Mouse (Mus musculus) gastrocnemius, postnatal 36 days (tissue): Measurements from ENCODE around the gene Ppp4r4. TPM values are rescaled to one million over a fixed set of nuclear protein-coding genes. Genes with fewer than 3 reads are reported as not detected.
"Not testable (repeated sequence)": the region's sequence is repeated elsewhere in the genome, so short reads cannot be mapped to it uniquely, and the experiment has no call there.

Experiments used
- DNase-seq, 2 experiments: peaks; one replicate each; pipeline ENCODE4 v3.0.0; 2022
- intact Hi-C: fragments of 180-260 bp; cut with DNase I; formaldehyde crosslinking; loops from one replicate; pipeline ENCODE4 v1.15.1; 2025
- total RNA-seq, 2 experiments: library from RNA; stranded (reverse); gene quantifications; 2 replicates each; pipeline ENCODE4 v1.2.3; 2021

The Ppp4r4 gene
- total RNA-seq, 2 experiments from 2014 or later, result 0.15 to 0.25 TPM

DNA sequence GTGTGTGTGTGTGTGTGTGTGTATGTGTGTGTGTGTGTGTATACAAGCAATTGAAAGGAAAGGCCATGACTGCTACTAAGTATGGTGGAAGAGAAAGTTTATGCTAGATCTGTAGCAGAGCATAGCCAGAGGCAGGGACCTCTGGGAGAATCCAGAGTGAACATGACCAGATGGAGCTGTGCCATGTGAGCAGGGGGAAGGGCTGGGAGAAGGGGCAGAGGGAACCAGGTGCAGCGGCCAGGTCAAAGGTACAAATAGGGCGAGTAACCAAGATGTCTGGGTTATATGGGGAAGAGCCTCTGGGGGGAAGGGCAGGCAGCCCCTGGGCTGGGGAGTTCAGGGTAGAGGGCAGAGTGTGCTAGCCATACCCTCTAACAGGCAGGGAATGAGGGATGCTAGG, 1.5 kb upstream of the Ppp4r4 start:
- DNase-seq, result no peak
- intact Hi-C loops, result no loop called here

DNA sequence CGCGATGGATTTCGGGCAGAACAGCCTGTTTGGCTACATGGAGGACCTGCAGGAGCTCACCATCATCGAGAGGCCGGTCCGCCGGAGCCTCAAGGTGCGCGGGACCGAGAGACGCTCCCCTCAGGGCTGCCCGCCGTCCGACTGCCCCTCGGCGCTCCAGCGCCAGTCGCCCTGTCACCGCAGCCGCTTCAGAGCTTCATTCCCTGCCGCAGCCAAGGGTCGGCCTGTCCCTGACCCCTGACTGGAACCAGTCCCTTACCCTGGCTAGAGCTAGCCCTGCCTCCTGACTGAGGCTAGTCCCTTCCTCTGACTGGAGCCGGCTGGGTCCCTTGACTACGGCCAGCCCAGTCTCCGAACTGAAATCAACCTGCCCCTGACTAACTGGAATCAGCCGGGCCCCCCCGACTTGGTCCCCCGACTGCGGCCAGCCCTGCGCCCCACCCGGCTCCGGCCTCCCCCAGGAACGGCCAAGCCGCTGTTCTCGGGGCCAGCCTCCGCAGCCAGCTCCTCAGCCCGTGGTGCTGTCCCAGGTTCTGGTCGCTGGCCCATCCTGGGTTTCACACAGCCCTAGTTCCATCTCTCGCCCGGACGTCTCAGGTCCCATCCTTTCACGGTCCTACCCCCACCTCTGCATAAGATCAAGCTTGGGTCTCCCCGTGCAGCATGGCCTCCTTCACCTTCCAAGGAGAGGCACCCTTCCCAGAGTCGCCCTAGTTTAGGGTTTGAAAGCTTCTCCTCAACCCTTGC, 739 bp downstream of the Ppp4r4 start:
- DNase-seq, result peak; percentile 9 to 22
- intact Hi-C loops, result no loop called here

DNA sequence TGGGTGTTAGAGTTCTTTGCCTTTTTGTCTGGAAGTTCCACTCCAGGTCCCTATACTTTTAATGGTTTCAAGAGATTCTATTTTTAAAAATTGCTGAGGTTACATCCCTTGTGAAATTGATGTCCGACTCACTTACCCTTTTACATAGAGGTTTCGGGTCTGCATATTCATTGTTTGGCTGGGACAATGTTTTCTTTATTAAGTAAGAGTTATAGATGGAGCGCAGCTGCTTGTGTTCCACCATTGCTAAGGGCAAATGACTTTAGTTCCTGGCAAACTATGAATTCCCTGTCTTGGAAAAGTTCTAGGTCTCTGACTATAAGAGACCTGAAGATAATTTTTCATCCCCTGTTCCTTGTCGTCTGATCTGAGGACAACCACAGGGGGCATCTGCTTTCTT, 8.3 kb downstream of the Ppp4r4 start:
- intact Hi-C loops, result loop anchor here (10.0 kb wide), 1 partner anchor 164 kb away; no protein-coding TSS in a partner anchor
- no peak for DNase-seq

DNA sequence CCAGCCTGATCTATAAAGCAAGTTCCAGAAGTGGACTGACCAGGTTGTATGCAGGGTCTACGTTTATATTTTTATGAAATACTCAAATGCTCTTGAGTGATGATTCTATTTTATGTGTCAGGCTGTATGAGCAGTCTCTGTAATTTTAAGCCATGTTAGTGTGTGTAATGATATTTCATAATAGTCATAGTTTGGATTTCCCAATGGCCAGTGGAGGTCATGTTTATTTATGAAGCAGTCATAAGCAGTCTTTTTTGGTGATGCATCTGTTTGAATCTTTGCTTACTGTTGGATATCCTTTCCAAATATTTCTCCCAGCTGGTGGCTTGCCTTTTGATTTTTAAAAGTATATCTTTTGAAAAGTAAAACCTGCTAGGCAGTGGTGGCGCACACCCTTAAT, 11.3 kb downstream of the Ppp4r4 start:
- intact Hi-C loops, result loop anchor here (10.0 kb wide), 1 partner anchor 161 kb away; no protein-coding TSS in a partner anchor

DNA sequence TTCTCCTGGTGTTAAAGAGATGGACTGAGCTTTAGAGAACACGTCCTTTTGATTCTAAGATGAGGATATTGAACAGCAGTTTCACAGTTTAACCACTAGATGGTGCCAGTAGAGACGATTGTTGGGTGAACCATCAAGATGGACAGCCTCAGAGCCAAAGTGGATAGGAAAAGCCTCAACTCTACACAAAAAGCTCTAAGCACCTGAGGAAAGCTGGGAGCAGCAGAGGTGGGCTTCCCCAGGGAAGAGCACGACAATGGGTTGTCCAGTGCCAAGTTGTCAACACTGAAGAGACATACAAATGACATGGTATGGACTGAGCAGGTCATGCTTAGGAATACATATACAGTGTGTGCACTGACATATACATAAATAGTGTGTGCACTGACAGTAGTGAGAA, 12.1 kb downstream of the Ppp4r4 start:
- intact Hi-C loops, result loop anchor here (2.0 to 10.0 kb wide), 2 partner anchors 99 to 161 kb away; no protein-coding TSS in a partner anchor
- DNase-seq, result no peak

More for the DNA sequence above, 11.3 kb downstream of the Ppp4r4 start:
- DNase-seq, result no peak

DNA sequence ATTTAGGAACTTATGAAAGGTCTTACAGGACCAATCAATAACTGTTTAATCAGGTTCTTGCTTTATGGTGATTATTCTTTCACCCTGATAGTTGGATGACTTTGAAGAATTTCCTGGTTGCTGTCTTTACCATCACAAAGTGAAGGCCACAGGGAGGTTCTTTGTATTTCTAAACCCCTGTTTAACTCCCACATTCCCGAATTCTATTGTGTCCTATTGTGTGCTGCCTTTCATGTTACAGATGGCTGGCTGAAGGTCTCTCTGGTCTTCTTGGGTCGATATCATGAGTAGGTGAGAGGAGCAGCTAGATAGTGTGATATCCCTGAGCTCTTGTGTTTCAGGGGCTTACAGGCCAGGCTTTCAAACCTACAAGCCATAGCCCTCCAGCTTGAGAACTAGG, 15.4 kb downstream of the Ppp4r4 start:
- intact Hi-C loops, result loop anchor here (10.0 kb wide), 1 partner anchor 157 kb away; no protein-coding TSS in a partner anchor
- no peak for DNase-seq

DNA sequence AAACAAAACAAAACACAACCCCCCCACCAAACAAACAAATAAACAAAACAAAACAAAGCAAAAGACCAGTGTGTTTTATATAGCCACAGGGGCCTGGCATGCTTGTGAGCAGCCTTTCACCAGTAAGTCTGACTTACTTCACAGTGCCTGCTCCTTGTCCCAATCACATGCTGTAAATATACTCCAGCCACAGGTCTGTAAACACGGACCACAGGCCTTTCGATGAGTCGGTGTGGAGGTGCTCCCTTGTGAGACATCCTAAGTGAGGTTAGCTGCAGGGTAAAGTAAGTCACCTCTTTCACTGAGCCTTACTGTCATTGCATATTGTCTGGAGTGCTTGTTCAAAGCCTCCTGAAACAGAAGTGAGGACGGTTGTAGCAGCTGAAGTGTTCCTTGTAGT, 16.4 kb downstream of the Ppp4r4 start:
- intact Hi-C loops, result loop anchor here (10.0 kb wide), 1 partner anchor 156 kb away; no protein-coding TSS in a partner anchor
- no peak for DNase-seq

DNA sequence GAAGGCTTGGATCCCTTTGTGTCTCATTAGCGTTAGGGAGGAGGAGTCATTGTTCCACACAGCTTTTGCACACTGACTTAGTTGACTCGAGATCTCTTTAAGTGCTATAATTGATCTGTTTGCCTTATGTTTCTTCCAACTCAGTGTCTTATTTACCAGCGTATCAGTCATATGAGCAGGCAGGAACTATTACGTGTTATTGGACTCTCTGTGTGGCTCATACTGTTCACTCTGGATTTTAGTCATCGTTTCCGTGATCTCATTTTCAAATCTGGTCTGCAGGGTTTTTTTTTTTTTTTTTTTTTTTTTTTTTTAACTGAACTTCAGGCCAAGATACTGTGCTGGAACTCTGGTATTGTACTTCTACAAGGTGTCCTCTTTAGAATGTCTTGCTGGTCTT, 18.0 kb downstream of the Ppp4r4 start:
- DNase-seq, result no peak
- intact Hi-C loops, result no loop called here

DNA sequence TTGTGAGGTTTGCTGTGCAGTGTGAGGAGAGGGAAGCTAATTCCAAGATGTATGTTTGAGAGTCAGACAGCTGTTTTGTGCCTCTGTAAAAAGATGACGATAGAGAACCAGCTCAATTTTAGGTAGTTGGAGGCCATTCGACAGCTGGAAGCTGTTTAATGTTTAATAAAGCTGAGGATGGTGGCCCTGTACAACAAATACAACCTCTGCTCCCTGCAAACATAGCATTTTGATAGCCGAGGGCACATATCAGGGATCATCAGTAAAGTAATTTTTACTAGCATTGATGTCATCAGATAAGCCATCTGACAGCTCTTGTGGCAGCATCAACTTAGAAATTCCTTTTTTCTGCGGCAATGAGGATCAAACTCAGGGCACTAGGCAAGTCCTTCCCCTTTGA, 19.3 kb downstream of the Ppp4r4 start:
- no peak for DNase-seq
- intact Hi-C loops, result no loop called here

DNA sequence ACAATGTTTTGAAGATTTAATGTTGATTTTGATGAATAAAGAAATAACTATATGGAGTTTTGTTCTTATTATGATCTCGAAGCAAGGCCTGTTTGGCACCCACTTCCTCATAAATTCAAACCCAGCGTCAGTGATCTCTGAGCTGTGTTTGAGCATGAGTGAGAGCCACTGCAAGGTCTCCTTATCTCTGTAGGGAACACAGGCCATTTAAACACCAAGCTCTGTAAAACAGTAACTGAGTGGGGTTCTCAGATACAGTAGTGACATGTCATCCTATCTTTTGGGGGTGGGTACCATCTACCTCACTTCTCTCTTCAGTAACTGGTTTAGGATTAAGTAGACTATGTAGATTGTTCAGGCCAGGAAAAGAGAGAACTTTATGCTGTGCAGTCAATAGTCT, 20.4 kb downstream of the Ppp4r4 start:
- DNase-seq, result no peak
- intact Hi-C loops, result no loop called here

DNA sequence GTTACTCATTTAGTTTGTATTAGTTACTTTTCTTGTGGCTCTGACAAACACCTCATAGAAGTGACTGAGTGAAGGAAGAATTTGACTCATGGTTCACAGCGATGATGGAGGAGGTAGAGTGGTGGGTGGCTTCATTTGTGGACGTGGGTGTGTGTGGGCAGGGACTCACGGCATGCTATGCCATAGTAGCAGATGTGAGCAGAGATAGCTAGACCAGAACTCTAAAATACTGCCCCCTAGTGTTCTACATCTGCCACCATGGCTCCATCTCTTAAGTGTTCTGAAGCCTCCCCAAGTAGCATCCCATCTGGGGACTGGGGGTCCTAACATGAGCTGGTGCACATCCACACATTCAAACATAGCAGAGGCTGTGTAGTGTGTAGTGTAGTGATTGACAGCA, 21.4 kb downstream of the Ppp4r4 start:
- no peak for DNase-seq
- intact Hi-C loops, result no loop called here

DNA sequence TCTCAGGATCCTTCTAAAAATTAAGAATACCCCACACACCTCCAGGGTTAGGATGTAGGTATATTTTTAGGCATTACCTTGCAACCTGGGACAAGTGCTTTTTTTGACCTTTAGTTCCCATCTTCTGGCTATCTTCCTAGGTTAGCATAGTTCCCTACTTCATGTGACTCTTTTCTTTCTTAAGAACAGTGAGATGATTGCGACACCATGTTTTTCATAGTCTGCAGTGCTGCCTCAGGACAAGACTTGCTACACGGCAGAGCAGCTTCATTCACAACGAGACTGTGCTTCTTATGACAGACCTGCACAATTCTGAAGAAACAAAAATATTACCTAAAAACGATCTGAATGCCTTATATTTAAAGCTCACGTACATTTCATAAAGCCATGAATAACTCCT, 24.8 kb downstream of the Ppp4r4 start:
- no peak for DNase-seq
- intact Hi-C loops, result no loop called here

DNA sequence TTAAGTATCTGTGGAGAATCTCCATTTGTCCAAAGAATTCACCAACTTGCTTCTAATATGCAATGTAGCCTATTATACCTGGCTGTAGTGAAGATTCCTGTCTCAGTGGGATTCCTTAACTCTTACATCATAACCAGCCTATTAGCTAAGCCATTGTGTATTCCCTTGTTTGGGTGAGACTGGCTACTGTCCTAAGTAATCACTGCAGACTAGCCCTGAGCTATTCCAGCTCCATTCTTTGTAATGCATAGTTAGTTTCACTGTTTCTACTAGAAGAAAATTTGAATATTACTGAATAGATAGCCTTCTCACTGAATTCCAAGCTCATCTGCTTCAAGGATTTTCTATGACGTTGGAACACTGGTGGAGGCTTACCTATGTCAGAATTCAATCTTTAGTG, 32.6 kb downstream of the Ppp4r4 start:
- no peak for DNase-seq
- intact Hi-C loops, result loop anchor here (5.0 kb wide), 1 partner anchor 62 kb away; no protein-coding TSS in a partner anchor

DNA sequence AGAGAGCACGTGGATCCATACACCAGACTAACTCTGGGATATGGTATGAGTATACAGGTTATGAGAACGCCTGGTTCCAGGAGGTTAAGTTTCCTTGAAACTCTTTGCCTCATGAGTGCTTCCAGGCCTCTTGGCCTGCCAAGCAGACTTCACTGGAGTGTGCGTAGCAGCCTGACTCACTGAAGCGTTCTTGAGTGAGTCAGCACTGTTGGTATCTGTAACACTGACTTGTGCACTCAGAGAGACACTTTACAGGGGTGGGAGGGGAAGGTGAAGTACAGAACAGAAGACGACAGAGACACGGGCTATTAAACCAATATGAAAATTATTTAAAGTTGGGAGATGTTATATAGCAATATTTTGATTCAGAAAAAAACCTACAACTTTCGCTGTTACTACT, 33.1 kb downstream of the Ppp4r4 start:
- intact Hi-C loops, result no loop called here
- no peak for DNase-seq

DNA sequence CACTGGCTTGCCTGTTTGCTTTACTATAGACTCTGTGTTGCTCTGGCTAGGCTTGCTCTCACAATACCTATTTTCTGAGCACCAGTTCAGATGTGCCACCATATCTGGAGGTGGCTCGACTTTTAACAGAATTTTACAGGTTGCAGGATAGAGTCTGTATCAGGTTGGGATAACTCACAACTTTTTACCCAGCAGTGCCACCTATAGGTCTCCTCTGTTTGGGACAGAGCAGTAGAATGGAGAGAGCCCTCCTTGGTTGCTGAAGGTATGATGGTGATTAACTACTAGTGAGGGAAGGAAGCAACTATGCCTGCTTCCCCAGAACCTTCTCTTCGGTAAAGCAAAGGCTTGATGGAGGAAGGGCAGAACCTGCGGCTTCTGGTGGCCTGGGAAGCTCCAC, 35.0 kb downstream of the Ppp4r4 start:
- intact Hi-C loops, result no loop called here
- DNase-seq, result no peak

DNA sequence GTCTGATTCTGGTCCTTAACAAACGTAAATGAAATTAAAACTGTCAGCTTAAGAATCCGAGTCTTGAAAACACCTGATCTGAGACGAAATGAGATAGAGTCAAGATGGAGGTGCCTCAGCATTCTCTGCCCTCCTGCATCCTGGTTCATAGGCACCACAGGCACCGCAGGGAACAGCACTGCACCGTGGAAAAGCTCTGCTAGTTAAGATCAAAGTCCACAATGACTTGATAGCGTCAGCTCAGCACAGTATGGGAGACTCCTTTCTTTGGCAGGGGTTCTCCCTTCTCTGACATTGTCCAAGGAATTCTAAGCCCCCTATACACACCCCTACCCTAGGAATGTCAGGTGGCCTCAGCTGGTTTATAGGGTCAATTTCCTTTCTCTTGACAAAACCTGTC, 37.6 kb downstream of the Ppp4r4 start:
- DNase-seq, result no peak
- intact Hi-C loops, result no loop called here

DNA sequence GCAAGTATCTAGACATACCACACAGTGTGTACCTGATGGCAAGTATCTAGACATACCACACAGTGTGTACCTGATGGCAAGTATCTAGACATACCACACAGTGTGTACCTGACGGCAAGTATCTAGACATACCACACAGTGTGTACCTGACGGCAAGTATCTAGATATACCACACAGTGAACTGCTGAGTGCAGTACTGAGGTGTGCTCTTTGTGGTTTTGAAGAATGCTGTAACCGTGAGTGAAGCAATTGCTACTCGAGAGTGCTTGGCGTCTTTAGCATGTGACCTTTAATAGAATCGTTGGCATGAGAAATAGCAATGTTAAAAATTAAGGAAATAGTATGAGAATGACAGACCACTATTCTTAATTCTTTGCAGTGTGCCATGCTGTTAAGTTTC, 46.1 kb downstream of the Ppp4r4 start:
- intact Hi-C loops, DNase-seq: not testable (repeated sequence)

DNA sequence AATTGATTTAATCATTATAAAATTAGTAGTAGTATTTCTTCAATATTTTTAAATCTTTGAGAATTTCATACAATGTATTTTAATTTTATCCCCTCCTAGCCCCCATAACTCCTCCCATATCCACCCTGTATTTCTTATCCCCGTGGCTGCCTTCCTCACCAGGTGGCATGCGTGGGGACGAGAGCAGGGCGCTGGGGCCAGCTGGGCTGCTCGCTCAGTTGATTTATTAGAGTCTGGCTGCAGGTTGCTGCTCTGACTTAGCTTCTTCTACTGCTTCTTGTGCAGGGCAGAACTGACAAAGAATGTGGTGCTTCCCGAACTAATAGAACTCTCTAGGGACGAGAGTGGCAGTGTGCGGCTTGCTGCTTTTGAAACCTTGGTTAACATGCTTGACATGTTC, 51.7 kb downstream of the Ppp4r4 start:
- intact Hi-C loops, result no loop called here
- DNase-seq, result no peak

DNA sequence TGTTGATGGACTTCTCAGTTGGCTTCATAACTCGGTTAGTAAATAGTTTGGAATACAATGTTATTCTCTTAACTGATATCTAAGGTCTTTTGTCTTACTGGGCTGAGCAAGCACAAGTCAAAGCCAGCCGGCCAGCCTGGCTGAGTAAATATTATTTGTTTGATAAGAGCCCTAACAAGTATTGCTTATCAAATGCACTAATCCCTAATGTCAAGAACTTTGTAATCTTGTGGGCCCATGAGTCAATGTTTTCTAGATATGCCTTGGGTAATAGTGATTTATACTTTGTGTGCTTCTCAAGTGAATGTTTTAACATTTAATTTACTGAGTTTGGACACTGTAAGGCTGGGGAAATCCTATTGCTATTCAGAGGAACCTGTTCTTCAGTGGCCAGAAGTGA, 66.3 kb downstream of the Ppp4r4 start:
- intact Hi-C loops, result no loop called here
- DNase-seq, result no peak

DNA sequence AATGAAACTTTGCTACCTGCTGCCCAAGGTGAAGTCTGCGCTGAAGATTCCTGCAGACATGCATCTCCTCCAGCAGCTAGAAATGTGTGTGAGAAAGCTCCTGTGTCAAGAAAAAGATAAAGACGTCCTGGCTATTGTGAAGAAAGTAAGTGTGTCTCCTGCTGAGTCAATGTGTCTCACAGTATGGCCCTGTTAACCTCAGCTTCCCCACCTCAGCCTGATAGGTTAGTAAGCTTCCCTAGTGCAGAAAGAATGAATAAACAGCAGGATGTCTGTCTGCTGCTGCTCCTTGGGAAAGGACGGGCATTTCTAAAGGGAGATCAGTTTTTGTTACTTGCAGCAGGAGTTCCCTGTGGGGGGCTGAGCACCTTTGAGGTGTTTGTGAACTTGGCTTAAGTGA, 68.3 kb downstream of the Ppp4r4 start:
- intact Hi-C loops, result no loop called here
- no peak for DNase-seq

DNA sequence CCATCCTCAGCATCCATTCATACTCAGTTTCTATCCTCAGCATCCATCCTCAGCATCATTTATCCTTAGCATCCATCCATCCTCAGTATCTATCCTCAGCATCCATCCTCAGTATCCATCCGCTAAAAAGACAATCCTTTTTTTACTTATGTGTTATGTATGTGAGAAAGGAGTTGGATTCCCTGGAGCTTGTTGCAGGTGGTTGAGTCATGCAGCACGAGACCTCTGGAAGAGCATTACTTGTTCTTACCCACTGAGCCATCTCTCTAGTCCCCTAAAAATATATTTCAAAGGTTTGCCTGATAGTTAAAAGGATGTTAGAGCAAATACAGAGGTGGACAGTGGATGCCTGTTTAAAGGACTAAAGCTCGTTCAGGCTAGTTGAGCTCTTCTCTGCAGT, 69.8 kb downstream of the Ppp4r4 start:
- DNase-seq, result no peak
- intact Hi-C loops, result no loop called here

DNA sequence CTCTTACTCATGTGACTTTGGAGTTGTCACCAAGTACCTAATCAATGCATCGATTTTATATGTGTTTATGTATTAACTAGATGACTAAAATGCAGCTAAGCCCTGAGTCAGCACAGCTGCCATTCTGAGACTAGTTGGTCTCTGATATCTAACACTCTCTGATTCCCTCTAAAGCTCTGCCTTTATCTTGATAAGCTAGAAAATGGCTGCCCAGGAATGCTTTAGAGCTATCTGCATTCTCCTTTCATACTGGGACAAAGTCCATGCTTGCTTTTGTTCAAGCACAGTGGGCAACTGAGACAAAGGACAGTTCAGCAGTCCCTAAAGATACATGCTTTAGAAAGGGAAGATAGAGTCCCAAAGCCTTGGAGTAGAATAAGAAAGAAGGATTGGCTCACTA, 83.1 kb downstream of the Ppp4r4 start:
- intact Hi-C loops, result no loop called here
- DNase-seq, result no peak

DNA sequence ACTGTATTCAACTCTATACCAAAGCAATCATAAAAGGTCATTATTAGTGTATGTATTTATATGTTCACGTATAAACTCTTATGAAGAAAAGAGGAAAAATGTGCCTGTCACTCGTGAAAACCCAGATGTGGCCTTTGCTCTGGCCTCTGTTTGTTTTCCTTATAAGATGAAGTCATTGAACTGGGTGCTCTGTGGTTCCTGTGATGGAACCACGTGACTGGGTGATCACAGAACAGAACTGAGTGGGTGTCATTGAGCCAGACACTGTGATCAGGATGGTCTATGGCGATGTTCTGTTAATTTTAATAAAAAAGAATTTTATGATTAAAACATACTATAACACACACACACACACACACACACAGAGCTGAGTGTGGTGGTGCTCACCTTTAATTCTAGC, 83.7 kb downstream of the Ppp4r4 start:
- intact Hi-C loops, result no loop called here
- DNase-seq, result no peak
